Mouse (Mus musculus): ENCODE results near the gene Becn1. TPM values are rescaled to one million over a fixed set of nuclear protein-coding genes. Genes with fewer than 3 reads are reported as not detected.

Becn1 gene
- total and polyA plus RNA-seq, 3 experiments = 122 to 167 TPM; not detected in 1

DNA sequence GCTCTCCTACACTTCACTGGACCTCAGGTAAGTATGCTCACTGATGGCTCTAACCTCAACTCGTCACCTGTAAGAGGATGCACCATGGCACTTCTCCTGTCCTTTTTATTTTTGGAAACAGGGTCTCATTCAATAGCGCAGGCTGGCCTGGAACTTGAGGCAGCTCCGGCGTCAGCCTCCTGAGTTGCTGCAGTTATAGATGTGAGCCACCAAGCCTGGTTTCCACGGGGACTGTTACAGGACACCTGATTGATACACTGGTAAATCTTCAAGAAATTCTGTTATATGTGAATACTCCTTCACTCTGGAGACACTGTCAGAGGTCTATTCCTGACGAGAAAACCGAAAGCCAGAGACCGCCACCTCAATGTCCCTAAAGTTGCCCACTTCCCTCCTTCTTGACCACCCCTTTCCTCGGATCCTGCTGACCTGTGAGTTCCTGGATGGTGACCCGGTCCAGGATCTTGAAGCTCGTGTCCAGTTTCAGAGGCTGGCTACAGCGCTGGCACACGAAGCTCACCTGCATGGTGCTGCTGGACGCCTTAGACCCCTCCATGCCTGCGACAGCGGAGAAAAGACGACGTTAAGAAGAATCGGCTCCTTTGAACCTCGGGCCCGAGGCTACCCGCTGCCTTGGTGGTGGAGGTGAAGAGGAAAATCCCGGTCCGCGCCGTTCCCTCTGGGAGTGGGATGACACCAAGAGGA is 635 bp downstream of the Becn1 start:
- H3K9ac ChIP-seq (ENCODE audit: control insufficient read depth, low read depth, low read length, poor library complexity, severe bottlenecking) = peak overlapping the region; percentile 84
- H3K27me3 ChIP-seq (ENCODE audit: control insufficient read depth in 1 of 2, insufficient read depth in 2 of 2, low read length in 2 of 2) = no peaks in the 10 kb centered on the region
- H3K9me3 ChIP-seq (replicated peaks; ENCODE audit: insufficient read depth, low read length) = no peaks in the 10 kb centered on the region
- H3K27ac ChIP-seq (ENCODE audit: control insufficient read depth, low read depth, low read length) = 0 out of 2 replicates have a peak overlapping the region, but pooled peaks have one; percentile 11
- peaks cover 9 to 15% of the 10 kb centered on the region in 2 experiments for H3K36me3 ChIP-seq (ENCODE audit: control insufficient read depth in 1 of 2, insufficient read depth in 2 of 2, low read length in 2 of 2)
- peak; percentile 54 for DNase-seq (ENCODE audit: low read depth, low spot score)
- H3K4me1 ChIP-seq (ENCODE audit: control insufficient read depth in 1 of 2, insufficient read depth in 2 of 2, low read length in 2 of 2) = peaks cover 5 to 17% of the 10 kb centered on the region in 2 experiments
- no peak for TF ChIP-seq USF1 (IDR thresholded peaks at IDR 0.05; ENCODE audit: low read depth, low read length)
- TF ChIP-seq ZMIZ1 (IDR thresholded peaks at IDR 0.05; ENCODE audit: low read depth, low read length) = no peak
- TF ChIP-seq GATA1 (IDR thresholded peaks at IDR 0.05; ENCODE audit: low read depth, low read length) = no peak
- no peak for TF ChIP-seq NRF1 (IDR thresholded peaks at IDR 0.05; ENCODE audit: insufficient read depth, low read depth, low read length, poor library complexity, severe bottlenecking)
- no peak for TF ChIP-seq EP300 (IDR thresholded peaks at IDR 0.05; ENCODE audit: low read depth in 1 of 2, low read length in 2 of 2)
- no peak for TF ChIP-seq MEF2A (IDR thresholded peaks at IDR 0.05; ENCODE audit: extremely low read depth, insufficient replicate concordance, low read depth, low read length, poor library complexity, severe bottlenecking)
- no peak for TF ChIP-seq SMC3 (IDR thresholded peaks at IDR 0.05; ENCODE audit: low read depth, low read length)
- TF ChIP-seq JUND (IDR thresholded peaks at IDR 0.05; ENCODE audit: low read depth, low read length) = no peak
- TF ChIP-seq TBP (IDR thresholded peaks at IDR 0.05; ENCODE audit: low read depth, low read length) = no peak
- TF ChIP-seq ZNF384 (IDR thresholded peaks at IDR 0.05; ENCODE audit: low read depth, low read length) = no peak
- no peak for TF ChIP-seq KAT2A (conservative IDR thresholded peaks at IDR 0.05; ENCODE audit: low read depth, low read length)
- TF ChIP-seq SIN3A (IDR thresholded peaks at IDR 0.05; ENCODE audit: low read length) = no peak
- no peak for TF ChIP-seq USF2 (IDR thresholded peaks at IDR 0.05; ENCODE audit: borderline replicate concordance in 1 of 2, insufficient read depth in 1 of 2, low read depth in 1 of 2, low read length in 2 of 2)
- no peak for TF ChIP-seq CHD1 (IDR thresholded peaks at IDR 0.05; ENCODE audit: low read depth, low read length)
- TF ChIP-seq MAFK (IDR thresholded peaks at IDR 0.05; ENCODE audit: borderline replicate concordance, low read depth, low read length) = no peak
- no peak for TF ChIP-seq POLR2AphosphoS2 (IDR thresholded peaks at IDR 0.05; ENCODE audit: low read length)
- TF ChIP-seq ZC3H11A (IDR thresholded peaks at IDR 0.05; ENCODE audit: low read depth, low read length) = no peak
- TF ChIP-seq CHD2 (IDR thresholded peaks at IDR 0.05; ENCODE audit: low read length) = no peak
- no peak for TF ChIP-seq ELF1 (IDR thresholded peaks at IDR 0.05; ENCODE audit: low read depth, low read length)
- TF ChIP-seq MYC (IDR thresholded peaks at IDR 0.05; ENCODE audit: low read depth, low read length) = no peak
- H3K4me3 ChIP-seq (ENCODE audit: control insufficient read depth in 1 of 2, insufficient read depth in 1 of 2, low read depth in 2 of 2, low read length in 2 of 2) = peak overlapping the region; percentile 80
- H3K79me2 ChIP-seq (ENCODE audit: control insufficient read depth, insufficient read depth, low read length, poor library complexity) = peaks cover 29% of the 10 kb centered on the region
